Mouse (Mus musculus) E14TG2a.4 (cell line): ENCODE data around the gene Apobec2.
"Not testable (repeated sequence)": the region's sequence is repeated elsewhere in the genome, so short reads cannot be mapped to it uniquely, and the experiment has no call there.

Source experiments
- H3K27me3 ChIP-seq: 2 replicates; pipeline ENCODE4 v1.6.1; 2014; ENCODE audit warnings: low read length, control low read depth; ENCODE audit not compliant: insufficient read depth
- H3K36me3 ChIP-seq: 2 replicates; pipeline ENCODE4 v1.6.1; 2014; ENCODE audit warnings: low read length, control low read depth; ENCODE audit not compliant: insufficient read depth
- H3K4me1 ChIP-seq: replicated peaks from 2 replicates; pipeline ENCODE4 v1.6.1; 2014; ENCODE audit warnings: low read depth, low read length, control low read depth
- H3K4me3 ChIP-seq: replicated peaks from 2 replicates; pipeline ENCODE4 v1.5.1; 2014; ENCODE audit warnings: mild to moderate bottlenecking, low read length
- H3K9me3 ChIP-seq: 2 replicates; pipeline ENCODE4 v1.6.1; 2014; ENCODE audit warnings: low read length, control low read depth
- CTCF ChIP-seq: conservative IDR thresholded peaks from 2 replicates; pipeline ENCODE4 v1.5.1; 2014; ENCODE audit warnings: low read length
- NANOG ChIP-seq: IDR thresholded peaks from 2 replicates; pipeline ENCODE4 v1.6.1; 2014; ENCODE audit warnings: borderline replicate concordance, low read length, mixed read lengths
- POU5F1 ChIP-seq: IDR thresholded peaks from 2 replicates; pipeline ENCODE4 v1.6.1; 2014; ENCODE audit warnings: low read length, borderline replicate concordance

The Apobec2 gene

GRCm38 (mm10) chr17:48432158-48432980 lies at the start of gene Apobec2:
Gene Apobec2, minus strand, starts transcription at chr17:48432930.
- Histone ChIP-seq H3K9me3 (no peaks in the 10 kb centered on the region), H3K4me1 (peaks cover 98% of the 10 kb centered on the region), H3K27me3 (no peaks in the 10 kb centered on the region), H3K4me3 (peak within 1 kb of the TSS; percentile 65), H3K36me3 (no peaks in the 10 kb centered on the region)
- TF ChIP-seq POU5F1: no peak
- TF ChIP-seq NANOG: no peak
- TF ChIP-seq CTCF: no peak

- Histone ChIP-seq H3K4me3 (no peak overlapping the region), H3K9me3 (no peaks in the 10 kb centered on the region), H3K36me3 (no peaks in the 10 kb centered on the region), H3K27me3 (0 out of 2 replicates have a peak, but pooled peaks cover 11% of the 10 kb centered on the region), H3K4me1 (peaks cover 22% of the 10 kb centered on the region)
- TF ChIP-seq NANOG (no peak), CTCF (no peak), POU5F1 (no peak)
These were observed 47.2 kb upstream of the Apobec2 start for GRCm38 (mm10) chr17:48479952-48480351.

GRCm38 (mm10) chr17:48475444-48475843 lies 42.7 kb upstream of the Apobec2 start:
- H3K36me3 ChIP-seq: no peaks in the 10 kb centered on the region
- no peaks in the 10 kb centered on the region for H3K4me1 ChIP-seq
- no peak overlapping the region for H3K4me3 ChIP-seq
- no peaks in the 10 kb centered on the region for H3K9me3 ChIP-seq
- H3K27me3 ChIP-seq: 0 out of 2 replicates have a peak, but pooled peaks cover 2% of the 10 kb centered on the region
- TF ChIP-seq POU5F1: no peak
- no peak for TF ChIP-seq NANOG
- no peak for TF ChIP-seq CTCF

GRCm38 (mm10) chr17:48474282-48474681 lies 41.6 kb upstream of the Apobec2 start:
- not testable (repeated sequence) for H3K4me1 ChIP-seq, H3K4me3 ChIP-seq, H3K27me3 ChIP-seq, H3K36me3 ChIP-seq, H3K9me3 ChIP-seq

GRCm38 (mm10) chr17:48467395-48468231 lies 34.9 kb upstream of the Apobec2 start:
- TF ChIP-seq NANOG (no peak), CTCF (peak; percentile 93)
- no peaks in the 10 kb centered on the region for H3K36me3 ChIP-seq
- peak overlapping the region; percentile 74 for H3K4me3 ChIP-seq
- H3K27me3 ChIP-seq: peaks cover 31% of the 10 kb centered on the region
- no peaks in the 10 kb centered on the region for H3K9me3 ChIP-seq
- H3K4me1 ChIP-seq: peaks cover 16% of the 10 kb centered on the region

GRCm38 (mm10) chr17:48466769-48467394 lies 34.2 kb upstream of the Apobec2 start:
- Histone ChIP-seq H3K4me1 (peaks cover 23% of the 10 kb centered on the region), H3K27me3 (peaks cover 35% of the 10 kb centered on the region), H3K36me3 (no peaks in the 10 kb centered on the region), H3K4me3 (peak overlapping the region; percentile 74), H3K9me3 (no peaks in the 10 kb centered on the region)
- TF ChIP-seq POU5F1 (no peak), NANOG (no peak), CTCF (no peak)

- Histone ChIP-seq H3K36me3 (no peaks in the 10 kb centered on the region), H3K9me3 (no peaks in the 10 kb centered on the region), H3K4me1 (peaks cover 30% of the 10 kb centered on the region), H3K4me3 (no peak overlapping the region), H3K27me3 (peaks cover 33% of the 10 kb centered on the region)
- TF ChIP-seq CTCF: no peak
- TF ChIP-seq NANOG: no peak
- TF ChIP-seq POU5F1: no peak
These were observed 30.7 kb upstream of the Apobec2 start for GRCm38 (mm10) chr17:48463391-48463790.

- Histone ChIP-seq H3K36me3 (no peaks in the 10 kb centered on the region), H3K4me1 (peaks cover 26% of the 10 kb centered on the region), H3K4me3 (peak overlapping the region; percentile 4; the same call in 1 of the 2 replicates), H3K27me3 (peaks cover 38% of the 10 kb centered on the region), H3K9me3 (no peaks in the 10 kb centered on the region)
- no peak for TF ChIP-seq CTCF
- no peak for TF ChIP-seq NANOG
- no peak for TF ChIP-seq POU5F1
These were observed 29.4 kb upstream of the Apobec2 start for GRCm38 (mm10) chr17:48462096-48462495.
